Mouse (Mus musculus): Measurements from ENCODE around the gene Ilvbl. TPM values are rescaled to one million over a fixed set of nuclear protein-coding genes. Genes with fewer than 3 reads are reported as not detected.
"Not testable (repeated sequence)": the region's sequence is repeated elsewhere in the genome, so short reads cannot be mapped to it uniquely, and the experiment has no call there.

Gene Ilvbl
- total RNA-seq, 2 experiments from 2014 or later, result 9.6 to 23.1 TPM

- peak; percentile 33 for ATAC-seq (replicated peaks; ENCODE audit: poor library complexity)
Measured at GRCm38 (mm10) chr10:78590744-78591143, 16.6 kb downstream of the Ilvbl start.

- peak; percentile 57 for ATAC-seq (replicated peaks; ENCODE audit: poor library complexity)
Measured at GRCm38 (mm10) chr10:78591406-78592328, 17.5 kb downstream of the Ilvbl start, which contains the start of gene Syde1. Gene Syde1 (minus strand): TSS chr10:78591964.

- no peak for ATAC-seq (replicated peaks; ENCODE audit: poor library complexity)
Measured at GRCm38 (mm10) chr10:78592856-78593379, 18.8 kb downstream of the Ilvbl start.

GRCm38 (mm10) chr10:78593736-78594135, 19.6 kb downstream of the Ilvbl start:
- no peak for ATAC-seq (replicated peaks; ENCODE audit: poor library complexity)

- no peak for ATAC-seq (replicated peaks; ENCODE audit: poor library complexity)
Measured at GRCm38 (mm10) chr10:78594157-78594556, 20.0 kb downstream of the Ilvbl start.

GRCm38 (mm10) chr10:78594566-78594965, 20.4 kb downstream of the Ilvbl start:
- no peak for ATAC-seq (replicated peaks; ENCODE audit: poor library complexity)

GRCm38 (mm10) chr10:78599865-78600264, 25.7 kb downstream of the Ilvbl start:
- peak; percentile 39; the same call in 1 of the 2 replicates for ATAC-seq (replicated peaks; ENCODE audit: poor library complexity)

GRCm38 (mm10) chr10:78605080-78605479, 30.9 kb downstream of the Ilvbl start:
- peak; percentile 82 for ATAC-seq (replicated peaks; ENCODE audit: poor library complexity)

GRCm38 (mm10) chr10:78607602-78608001, 33.5 kb downstream of the Ilvbl start:
- ATAC-seq (replicated peaks; ENCODE audit: poor library complexity), result no peak

GRCm38 (mm10) chr10:78617974-78618373, 43.8 kb downstream of the Ilvbl start, which contains the start of gene Olfr1357:
Gene Olfr1357 (minus strand): TSS chr10:78618074.
- ATAC-seq (replicated peaks; ENCODE audit: poor library complexity), result no peak

- ATAC-seq (replicated peaks; ENCODE audit: poor library complexity), result not testable (repeated sequence)
Measured at GRCm38 (mm10) chr10:78623143-78623542, 49.0 kb downstream of the Ilvbl start.

- no peak for ATAC-seq (replicated peaks; ENCODE audit: poor library complexity)
Measured at GRCm38 (mm10) chr10:78630194-78630593, 56.0 kb downstream of the Ilvbl start.

GRCm38 (mm10) chr10:78632311-78632710, 58.2 kb downstream of the Ilvbl start:
- ATAC-seq (replicated peaks; ENCODE audit: poor library complexity), result peak; percentile 92

Other genes starting within 250 kb of the Ilvbl start
- 2.7 and 3.1 TPM in 2 replicates for gene Agpat3, start 221.9 kb upstream of the Ilvbl start, total RNA-seq (2015)
- 1.8 and 4.1 TPM in 2 replicates for gene Agpat3, start 221.9 kb upstream of the Ilvbl start, total RNA-seq (2017)
- 56.7 and 60.6 TPM in 2 replicates for gene Rrp1, start 161.3 kb upstream of the Ilvbl start, total RNA-seq (2015)
- gene Rrp1, start 161.3 kb upstream of the Ilvbl start, total RNA-seq (2017), result 336 and 416 TPM in 2 replicates
- gene Cstb, start 148.7 kb upstream of the Ilvbl start, total RNA-seq (2015), result 48.9 and 56.0 TPM in 2 replicates
- 41.9 and 51.4 TPM in 2 replicates for gene Cstb, start 148.7 kb upstream of the Ilvbl start, total RNA-seq (2017)
- 24.7 and 28.1 TPM in 2 replicates for gene Pdxk, start 109.4 kb upstream of the Ilvbl start, total RNA-seq (2015)
- 18.8 and 19.9 TPM in 2 replicates for gene Pdxk, start 109.4 kb upstream of the Ilvbl start, total RNA-seq (2017)
- not detected in 2 replicates for gene Olfr1358, start 56.9 kb upstream of the Ilvbl start, total RNA-seq (2015)
- gene Olfr1358, start 56.9 kb upstream of the Ilvbl start, total RNA-seq (2017), result not detected in 2 replicates
- gene Syde1, start 17.6 kb downstream of the Ilvbl start, total RNA-seq (2015), result 0.73 and 1.3 TPM in 2 replicates
- 0.54 and 0.78 TPM in 2 replicates for gene Syde1, start 17.6 kb downstream of the Ilvbl start, total RNA-seq (2017)
- not detected in 2 replicates for gene Olfr1357, start 43.7 kb downstream of the Ilvbl start, total RNA-seq (2015)
- not detected in 2 replicates for gene Olfr1357, start 43.7 kb downstream of the Ilvbl start, total RNA-seq (2017)
- gene Casp14, start 143.9 kb downstream of the Ilvbl start, total RNA-seq (2015), result not detected in 2 replicates
- not detected in 2 replicates for gene Casp14, start 143.9 kb downstream of the Ilvbl start, total RNA-seq (2017)
- gene Ccdc105, start 178.7 kb downstream of the Ilvbl start, total RNA-seq (2015), result not detected in 2 replicates
- not detected in 2 replicates for gene Ccdc105, start 178.7 kb downstream of the Ilvbl start, total RNA-seq (2017)
- gene Slc1a6, start 206.2 kb downstream of the Ilvbl start, total RNA-seq (2015), result not detected in 2 replicates
- gene Slc1a6, start 206.2 kb downstream of the Ilvbl start, total RNA-seq (2017), result not detected in 2 replicates

Data from megakaryocyte progenitor cell, adult 5-6 weeks (primary cell).